Mouse (Mus musculus): ENCODE measurements at regions not wholly inside any gene's neighbourhood (a gene's known extent, or its start where the extent isn't known, plus 50 kb on each side); places are given as distances from the start of the nearest gene placed in this dataset.

DNA sequence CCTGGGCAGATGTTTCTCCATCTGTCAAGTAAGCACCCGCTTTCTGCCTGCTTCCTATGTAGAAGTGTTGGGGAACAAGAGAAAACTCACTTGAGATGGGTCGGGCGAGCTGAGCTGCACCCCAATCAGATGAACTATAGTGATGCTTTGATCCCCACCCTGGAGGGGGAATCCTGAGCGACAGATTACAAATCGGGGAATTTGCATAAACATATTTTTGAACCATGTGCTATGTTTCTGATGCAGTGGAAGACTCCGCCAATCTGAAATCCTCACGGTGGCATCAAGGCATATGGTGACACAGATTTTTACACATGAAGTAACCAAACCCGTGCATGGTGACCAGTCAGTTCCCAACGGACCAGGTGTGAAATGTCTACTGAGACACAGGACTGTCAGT, 231.4 kb upstream of the Chd6 start:
- ATAC-seq, result no peak

DNA sequence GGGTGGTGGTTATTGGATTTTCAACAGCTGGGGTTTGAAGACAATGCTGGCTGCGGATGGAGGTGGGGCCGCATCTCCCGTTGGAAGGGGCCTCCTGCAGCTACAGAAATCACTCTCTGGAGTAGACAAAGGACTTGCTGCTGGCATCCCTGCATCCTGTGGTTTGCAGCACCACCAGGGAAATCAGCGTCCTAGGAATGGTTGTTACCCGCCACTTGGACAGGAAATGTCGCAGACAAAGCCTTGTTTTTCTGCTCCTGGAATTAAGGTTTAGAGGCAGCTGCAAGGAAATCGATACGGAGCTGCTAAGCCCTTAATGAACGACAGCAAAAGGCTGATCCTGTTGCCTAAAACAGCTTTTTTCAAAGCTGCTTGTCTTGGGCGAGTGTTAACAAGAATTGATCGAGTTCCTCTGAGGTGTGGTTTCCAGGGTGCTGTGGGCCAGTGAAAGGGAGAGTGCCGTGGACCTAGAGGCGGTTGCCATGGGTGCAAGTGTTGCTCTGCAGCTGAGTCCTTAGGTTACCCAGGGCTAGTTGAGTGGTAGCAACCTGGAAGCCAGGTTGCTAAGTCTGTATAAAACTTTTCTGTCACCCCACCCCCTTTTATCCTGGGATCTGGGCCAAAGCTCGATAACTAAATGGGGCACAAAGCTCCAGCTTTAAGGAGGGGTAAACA, 230.6 kb upstream of the Chd6 start:
- no peak for ATAC-seq

DNA sequence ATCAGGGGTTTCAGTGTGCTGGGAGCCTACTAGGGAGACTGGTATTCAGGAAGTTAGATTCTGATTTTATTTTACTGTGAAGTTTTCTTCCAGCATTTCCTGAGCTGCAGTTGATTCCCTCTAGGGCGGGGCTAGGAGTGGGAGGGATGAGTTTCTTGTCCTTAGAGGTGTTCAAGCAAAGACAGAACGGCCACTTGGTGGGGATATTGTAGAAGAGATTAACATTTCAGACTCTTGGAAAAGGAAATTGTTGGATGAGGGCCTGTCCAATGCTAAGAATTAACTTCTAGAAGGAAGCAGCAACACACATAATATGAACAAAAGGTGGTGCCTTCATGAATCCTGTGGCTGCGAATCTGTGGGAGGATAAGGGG, 230.1 kb upstream of the Chd6 start:
- no peak for ATAC-seq

DNA sequence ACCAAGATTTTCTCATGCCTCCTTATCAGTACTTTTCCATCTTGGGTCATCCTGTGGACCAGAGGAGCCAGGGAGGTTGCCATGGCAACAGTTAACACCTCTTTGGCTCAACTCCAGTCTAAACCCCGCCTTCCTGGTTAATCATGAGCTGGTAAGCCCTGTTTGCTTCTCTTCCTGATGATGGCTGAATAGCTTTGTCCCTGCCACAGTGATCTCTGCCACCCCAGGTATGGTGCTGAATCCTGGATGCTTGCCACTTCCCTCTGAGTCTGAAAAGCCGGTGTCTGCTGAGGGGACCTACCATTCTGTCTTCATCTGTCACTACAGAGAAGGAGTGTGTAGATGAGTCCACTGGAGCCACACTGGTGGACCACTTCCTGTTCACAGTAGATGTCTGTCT, 223.8 kb upstream of the Chd6 start:
- no peak for ATAC-seq

DNA sequence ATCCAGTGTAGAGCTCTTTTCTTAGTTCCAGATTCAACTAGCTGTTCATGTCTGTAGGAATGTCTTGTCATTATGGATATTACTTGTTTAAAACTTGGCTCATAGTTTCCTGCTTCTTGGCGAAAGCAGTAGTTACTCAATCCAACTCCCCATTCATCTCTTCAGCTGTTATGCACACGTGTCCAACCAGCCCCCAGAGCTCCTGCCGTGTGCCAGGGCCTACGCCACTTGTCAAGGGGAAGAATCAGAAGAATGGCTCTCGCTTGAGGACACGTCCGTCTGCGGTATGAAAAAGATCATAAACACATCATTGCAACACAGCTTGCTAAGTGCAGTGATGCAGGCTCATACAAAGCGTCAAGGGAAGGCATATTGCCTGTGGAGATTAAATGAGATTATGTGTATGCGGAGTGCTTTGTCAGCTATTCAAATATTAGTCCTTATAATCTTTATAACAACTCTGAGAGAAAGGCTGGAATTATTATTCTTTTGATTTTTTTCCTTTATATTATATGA, 223.0 kb upstream of the Chd6 start:
- ATAC-seq, result no peak

DNA sequence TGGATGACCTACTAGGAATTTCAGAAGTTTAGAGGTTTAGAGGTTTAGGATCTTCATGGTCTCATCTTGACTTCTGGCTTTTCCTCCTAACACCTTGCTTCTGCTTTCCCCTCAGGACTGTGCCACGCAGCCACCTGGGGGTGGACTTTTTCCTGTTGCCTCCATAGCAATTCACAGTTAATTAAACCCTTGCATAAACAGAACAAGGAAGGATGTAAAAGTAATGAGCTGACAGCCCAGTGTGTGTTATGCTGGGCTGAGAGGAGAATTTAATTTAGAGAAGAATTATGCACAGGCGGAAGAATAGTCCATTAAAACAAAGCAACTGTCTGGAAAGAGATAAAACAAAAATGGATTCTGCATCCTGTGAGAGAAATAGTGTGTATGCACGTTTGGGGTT, 193.9 kb upstream of the Chd6 start:
- no peak for ATAC-seq

DNA sequence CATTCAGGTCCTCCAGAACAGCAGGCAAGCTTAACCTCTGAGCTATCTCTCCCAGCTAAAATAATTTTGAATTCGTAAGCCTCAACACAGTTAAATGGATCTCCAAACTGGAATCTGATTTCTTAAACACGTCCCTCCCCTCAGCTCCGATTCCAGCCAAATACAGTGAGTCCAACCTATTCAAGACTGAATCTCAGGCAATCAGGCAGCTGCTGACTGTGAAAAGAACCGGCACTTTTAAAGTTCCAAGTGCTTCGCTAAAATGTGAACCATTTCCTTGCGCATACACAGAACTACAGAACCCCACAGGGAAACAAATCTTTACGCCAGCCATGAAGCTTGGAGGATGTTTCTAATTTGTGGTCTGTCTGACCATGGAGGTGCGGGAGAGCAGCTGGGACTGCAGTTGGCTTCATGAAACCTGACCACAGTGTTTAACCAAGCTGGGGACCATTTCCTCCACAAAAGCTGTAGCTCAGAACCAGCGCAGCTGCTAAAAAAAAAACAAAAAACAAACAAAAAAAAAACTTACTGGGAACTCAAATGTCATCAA, 160.1 kb upstream of the Chd6 start:
- no peak for ATAC-seq

DNA sequence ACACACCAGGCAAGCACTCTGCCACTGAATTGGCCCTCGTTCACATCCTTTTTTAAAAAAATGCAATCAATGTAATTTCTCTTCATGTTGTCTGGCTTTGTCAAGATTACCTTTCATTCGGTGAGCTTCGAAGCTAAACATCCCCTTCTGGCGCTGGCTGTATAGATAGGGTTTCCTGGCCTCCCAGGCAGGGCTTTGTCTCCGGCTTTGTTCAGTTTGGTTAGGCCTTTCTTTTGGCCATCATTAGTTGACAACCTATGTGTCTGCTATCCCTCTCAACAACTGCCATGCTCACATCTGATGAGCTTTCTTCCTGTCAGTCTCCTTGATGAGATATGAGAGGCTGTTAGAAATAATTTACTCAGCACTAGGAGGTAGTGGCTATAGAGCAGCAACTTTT, 157.6 kb upstream of the Chd6 start:
- ATAC-seq, result no peak

DNA sequence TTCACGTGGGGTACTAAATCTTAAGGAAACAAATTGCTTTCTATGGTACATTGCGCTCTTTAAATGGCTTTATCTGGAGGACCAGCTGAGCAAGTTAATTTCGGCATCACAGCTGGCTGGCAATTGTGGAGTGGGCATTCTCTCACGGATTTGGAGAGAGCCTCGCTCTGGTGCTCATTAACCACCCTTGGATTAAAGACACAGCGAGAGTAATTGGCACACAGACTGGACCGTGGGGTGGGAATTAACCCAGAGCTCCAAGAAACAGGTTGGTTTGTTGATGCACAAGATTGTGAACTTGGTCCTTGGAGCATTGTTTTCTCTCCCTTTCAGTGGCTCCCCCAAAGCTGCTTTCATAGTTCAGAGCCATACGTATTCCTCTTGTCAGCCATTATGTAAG, 156.3 kb upstream of the Chd6 start:
- no peak for ATAC-seq

DNA sequence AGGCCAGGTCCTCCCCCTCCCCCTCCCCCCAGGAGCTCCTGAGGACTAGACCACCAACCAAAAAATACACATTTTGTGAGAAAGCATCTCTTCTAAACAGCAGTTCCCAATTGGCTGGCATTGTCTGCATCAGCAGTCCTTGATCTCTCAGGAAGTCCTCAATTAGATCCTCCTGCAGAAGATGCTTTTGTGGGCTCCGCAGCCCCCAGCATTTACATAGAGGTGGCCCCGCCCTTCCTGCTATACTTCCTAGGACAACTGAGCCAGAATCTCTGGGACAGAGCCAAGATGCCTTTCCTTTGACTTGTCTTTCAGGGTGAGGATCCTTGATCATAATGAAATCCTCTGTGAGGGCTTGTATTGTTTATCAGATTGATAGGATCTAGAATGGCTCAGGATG, 143.9 kb upstream of the Chd6 start:
- no peak for ATAC-seq

DNA sequence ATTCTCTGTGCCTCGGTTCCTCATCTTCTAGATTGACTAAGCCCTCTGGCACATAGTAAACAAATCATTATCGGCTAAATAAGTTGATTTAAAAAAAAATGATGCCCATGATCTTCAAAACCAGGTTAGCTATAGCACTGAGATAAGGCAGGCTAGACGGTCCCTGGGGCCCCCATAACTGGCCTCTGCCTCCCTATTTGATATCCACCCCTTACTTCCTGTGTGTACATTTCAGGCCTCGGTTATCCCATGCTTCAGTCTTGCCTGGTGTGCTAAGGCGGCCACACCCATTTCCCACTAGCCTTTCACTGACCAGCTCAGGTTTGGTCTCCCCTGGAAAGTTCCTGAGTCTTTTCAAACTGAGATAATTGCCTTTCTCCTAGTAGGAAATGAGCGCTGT, 132.8 kb upstream of the Chd6 start:
- no peak for ATAC-seq

DNA sequence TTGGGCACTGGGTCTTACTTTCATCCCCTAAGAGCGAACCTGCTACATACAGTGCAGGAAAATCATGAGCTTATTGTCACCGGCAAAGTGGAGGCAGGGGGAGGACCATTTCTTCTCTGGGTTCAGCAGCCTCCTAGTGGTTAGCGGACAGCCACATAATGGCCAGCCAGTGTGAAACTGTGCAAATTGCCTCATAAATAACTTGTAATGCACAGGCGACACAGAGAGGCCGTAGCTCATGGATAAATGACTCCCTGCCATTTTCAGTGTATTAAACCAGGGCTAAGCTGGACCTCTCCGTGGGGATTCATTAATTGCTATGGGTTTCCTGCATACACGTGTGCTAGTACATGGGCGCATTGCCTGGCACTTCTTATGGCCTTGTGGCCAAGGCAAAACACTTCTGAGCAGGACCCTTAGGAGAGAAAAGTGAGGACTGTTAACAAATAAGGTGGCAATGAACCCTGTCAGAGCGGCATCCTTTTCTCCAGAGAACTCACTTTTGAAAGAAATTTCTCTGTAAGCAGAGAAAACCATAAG, 128.5 kb upstream of the Chd6 start:
- no peak for ATAC-seq

DNA sequence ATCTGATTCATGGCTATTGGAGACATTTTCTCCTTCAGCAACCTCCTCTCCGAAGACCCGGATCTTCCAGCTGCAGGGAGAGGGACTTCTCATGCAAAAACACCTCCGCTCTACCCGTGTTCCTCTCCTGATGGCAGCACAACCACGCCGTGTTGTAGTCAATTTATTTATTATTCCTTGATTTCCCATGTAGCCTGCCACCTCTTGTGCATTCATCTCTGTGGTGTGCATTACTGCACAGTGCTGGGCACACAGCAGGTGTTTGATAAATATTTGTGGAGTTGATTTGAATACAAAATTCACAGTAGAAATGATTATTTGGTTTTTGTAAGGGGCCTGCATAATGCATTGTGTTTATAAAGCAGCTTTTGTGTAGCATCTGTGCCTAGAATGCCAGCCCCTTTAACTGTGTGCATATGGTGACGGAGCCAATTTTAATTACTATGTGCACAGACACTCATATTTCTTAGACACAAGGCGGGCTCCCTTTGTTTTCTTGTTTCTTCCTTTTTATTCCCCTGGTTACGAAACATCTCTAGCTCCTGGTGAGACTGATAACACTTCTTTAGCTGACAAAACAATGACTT, 124.4 kb upstream of the Chd6 start:
- no peak for ATAC-seq

DNA sequence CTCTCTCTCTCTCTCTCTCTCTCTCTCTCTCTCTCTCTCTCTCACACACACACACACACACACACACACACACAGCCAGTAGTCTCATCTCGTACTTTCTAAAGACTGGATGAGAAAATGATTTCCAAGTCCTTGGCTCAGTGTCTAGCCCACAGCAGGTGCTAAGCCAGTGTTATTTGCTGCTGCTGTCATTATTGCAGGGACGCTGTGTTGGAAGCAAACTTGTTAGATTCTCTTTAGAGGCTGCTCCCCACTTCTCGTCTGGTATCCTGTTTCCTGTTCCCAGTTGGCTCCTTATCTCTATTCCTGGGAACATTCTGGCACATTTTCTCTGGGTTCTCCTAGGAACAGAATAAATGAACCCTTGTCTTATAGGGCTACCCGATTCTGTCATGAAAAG, 122.5 kb upstream of the Chd6 start:
- no peak for ATAC-seq

DNA sequence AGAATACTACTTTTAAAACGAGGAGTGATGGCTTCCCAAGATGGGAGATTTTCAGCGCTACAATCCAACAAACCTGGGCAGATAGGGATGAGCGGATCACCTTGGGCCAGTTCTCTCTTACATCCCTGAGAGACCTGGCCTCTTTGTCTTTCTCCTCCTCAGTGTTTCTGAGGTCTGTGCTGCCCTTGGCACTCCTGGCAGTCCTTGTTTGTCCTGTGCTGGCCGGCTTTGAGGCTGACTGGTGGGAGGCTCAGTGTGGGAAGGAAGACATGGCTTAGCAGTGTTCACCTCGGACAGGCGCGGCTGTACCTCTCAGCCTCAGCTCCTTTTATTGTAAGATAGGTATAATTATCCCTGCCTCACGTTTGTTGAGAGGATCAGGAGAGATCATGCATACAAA, 106.9 kb upstream of the Chd6 start:
- no peak for ATAC-seq

DNA sequence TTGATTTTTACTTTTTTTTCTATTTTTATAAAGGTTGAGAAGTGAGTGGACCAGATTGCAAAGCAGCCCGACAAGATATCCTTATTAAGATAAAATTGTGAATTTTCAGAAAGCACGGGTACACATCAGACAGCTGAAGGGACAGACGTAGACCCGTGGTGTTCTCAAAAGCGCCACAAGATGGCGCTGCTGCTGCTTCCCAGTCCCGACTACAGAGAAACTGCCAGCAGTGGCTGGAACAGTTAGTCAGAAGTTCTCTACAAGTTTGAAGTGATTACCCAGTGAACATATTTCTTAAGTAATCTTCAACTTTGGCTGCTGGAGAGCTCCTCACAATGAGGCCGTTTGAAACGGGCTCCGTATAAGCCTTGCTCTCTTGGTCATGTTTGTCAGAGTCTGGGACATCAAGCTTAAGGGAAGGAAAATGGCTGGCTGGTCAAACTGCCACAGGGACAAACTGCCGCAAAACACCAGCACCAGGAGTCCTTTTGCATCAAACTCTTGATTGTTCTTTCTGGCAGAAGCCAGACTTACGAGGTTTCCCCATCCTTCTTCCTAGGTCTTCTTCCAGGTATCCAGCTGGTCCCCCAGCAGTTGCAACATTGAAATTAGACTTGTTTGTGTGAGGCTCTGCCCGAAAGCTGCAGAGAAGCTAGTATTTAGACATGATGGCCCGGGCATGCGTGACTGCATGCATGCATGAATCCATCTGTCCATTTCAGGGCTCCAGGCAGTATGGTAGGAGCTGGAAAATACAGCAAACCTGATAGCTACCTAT, 106.0 kb upstream of the Chd6 start:
- ATAC-seq, result no peak

DNA sequence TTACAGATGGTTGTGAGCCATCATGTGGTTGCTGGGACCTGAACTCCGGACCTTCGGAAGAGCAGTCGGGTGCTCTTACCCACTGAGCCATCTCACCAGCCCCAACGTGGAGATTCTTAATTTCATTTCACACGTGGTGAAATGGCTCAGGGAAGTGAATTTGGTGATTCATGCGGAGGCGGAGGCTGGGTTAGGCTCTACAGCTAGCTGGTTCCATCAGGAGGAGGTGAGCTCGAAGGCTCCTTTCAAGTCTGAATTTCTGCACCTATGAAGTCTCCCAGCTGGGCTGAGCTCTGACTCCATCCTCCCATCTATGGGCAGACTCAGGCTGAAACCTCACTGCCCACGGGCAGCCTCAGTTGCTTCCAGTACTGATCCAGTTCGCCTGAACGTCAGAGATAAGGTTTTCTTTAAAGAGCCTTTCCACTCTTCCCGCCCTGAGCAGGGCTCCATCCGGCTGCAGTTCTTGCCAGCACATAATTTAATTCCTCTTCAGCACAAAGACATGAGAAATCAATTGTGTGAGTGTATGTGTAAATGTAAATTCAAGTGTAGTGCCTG, 103.5 kb upstream of the Chd6 start:
- ATAC-seq, result no peak

DNA sequence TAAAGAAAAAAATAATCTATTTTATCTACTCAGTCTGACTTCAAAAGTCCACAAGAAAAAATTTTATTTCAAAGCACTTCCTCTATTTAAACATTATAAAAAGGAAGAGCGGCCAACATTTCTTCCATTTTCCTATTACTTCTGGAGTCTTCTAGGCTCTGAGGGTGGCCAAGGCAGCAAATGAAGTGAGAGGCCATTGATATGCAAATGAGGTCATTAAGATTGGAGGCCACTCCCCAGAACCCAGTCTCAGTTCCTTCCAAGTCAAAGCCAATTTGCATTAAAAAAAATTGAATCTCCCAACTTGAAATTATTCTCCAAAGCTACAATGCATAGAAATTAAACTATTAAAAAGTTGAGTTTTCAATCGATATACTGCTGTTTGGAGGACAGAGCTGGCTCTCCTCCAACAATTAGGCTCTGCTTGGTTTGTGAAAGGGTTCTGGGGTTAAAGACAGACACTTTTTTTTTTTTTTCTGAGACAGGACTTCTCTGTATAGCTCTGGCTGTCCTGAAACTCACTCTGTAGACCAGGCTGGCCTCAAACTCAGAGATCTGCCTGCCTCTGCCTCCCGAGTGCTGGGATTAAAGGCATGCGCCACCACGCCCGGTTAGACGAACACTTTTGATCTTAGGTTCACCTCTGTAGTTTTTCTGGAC, 88.0 kb upstream of the Chd6 start:
- ATAC-seq, result no peak

DNA sequence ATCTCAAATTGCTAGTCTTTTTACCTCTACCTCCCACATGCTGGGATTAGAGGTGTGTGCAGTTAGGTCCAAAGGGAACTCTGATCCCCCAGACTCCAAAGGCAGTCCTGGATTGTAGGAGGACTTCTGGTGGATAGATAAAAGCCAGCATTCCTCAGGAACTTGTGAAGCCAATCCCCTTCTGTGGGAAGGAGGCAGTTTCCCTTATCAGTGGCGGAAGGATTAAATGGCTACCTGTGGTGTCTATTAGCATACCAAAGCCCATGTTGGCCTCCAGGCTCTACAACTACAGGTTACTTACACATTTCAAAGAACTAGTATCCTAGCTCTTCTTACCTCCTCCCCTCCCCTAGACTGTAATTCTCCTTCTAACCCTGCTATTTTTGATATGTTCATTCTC, 78.6 kb upstream of the Chd6 start:
- ATAC-seq, result no peak

DNA sequence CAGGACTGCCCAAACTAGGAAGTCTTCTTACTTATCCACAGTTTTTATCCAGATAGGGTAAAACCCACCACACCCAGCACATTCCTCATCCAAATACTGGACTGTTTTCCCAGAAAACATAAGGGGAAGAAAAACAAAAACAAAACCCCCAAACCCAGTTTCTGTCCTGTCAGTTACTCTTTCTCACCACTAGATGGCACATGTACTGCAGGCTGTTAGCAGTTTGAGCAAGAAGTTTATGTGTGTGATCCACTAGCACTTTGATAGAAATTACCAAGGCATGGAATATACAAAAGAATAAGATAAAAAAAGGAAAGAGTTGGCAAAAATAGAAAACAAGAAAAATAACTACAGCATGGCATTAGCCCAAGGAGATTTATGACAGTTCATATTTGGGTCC, 76.2 kb upstream of the Chd6 start:
- no peak for ATAC-seq

DNA sequence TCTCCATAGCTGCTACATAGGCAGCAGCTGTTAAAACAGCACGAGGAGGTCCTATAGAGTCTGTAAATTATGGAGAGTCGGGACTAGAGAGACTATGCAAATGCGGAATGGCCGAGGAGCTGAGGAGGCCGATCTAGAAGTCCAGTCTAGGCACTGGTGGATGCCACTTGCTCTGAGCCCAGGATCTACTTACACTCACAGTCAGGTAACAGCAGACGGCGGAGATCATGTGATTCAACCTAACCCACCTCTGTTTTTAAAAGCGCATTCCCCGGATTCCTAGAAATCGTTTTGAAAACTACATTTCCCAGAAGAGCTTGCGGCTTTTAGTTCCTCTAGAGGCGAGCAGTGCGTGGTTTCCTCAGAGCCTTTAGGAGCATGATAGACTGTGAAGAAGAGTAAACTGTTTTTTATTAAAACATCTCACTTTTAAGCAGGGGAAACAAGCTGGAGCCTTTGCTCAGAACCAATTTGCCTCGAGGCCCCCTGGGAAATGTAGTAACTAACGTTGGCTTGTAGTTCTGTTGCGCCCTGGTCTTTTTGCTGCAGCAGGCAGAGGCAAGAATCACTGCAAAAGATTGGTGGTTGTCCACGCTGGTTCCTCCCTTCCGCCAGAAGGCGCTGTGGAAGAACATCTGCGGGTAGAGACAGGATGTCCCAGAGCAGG, 68.6 kb upstream of the Chd6 start:
- ATAC-seq, result peak; percentile 71

DNA sequence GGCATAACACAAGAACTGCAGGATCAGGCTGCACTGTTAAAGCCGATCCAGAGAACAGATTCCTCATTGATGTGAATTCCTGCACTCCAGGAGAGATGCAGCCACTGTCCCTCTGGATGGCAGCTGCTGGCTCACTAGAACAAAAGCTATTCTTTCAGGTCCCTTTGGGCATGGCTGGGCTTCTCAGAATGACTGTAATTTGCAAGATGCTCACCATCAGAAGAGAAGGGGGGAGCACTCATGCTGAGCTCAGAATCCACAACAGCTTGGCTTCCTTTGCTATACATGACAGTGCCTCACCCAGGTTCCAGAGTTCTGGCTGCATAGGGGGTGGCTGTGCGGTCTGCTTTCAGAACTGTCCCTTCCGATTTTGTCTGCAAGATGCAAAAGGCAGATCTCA, 57.8 kb upstream of the Chd6 start:
- ATAC-seq, result no peak

Data from inflammation-experienced regulatory T-cells, adult 6 months (primary cell).